Mouse (Mus musculus) left cerebral cortex, postnatal 25 days (tissue): ENCODE measurements around the gene Fgfr2. TPM values are rescaled to one million over a fixed set of nuclear protein-coding genes. Genes with fewer than 3 reads are reported as not detected.
A peak's percentile ranks its signal among the peaks of the same experiment; 100 is the strongest.

Experiments used
- DNase-seq, 2 experiments: peaks; one replicate each; pipeline ENCODE4 v3.0.0; 2022; ENCODE audit warnings: low spot score in 2 of 2, mixed read lengths in 1 of 2
- intact Hi-C: fragments of 180-260 bp; cut with DNase I; formaldehyde crosslinking; loops from one replicate; pipeline ENCODE4 v1.15.1; 2025
- total RNA-seq, 2 experiments: library from RNA; stranded (reverse); gene quantifications; 2 replicates each; pipeline ENCODE4 v1.2.3; 2021

The Fgfr2 gene
- total RNA-seq, 2 experiments from 2014 or later: 37.1 to 42.0 TPM

DNA sequence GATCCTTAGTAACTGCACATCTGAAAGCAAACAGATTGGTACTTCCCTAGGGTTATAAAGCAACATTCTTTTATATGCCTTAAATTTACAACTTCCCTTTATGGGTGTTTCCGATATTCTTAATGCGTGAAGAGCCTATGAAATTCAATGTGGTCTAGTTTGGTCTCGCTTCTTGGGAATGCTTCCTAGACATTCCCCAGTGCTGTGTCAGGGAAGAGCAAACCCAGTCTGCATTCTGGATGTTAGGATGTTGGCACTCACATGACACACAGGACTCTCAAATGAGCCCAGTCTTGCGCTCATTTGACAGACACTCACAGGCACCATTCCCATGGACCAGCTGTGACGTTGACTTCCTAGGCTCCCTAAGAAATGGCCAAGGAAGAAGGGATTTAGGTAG is 2743.3 kb downstream of the Fgfr2 start:
- intact Hi-C loops: loop anchor here (2.0 to 10.0 kb wide), 3 partner anchors 95 to 727 kb away; no protein-coding TSS in a partner anchor
- no peak for DNase-seq

DNA sequence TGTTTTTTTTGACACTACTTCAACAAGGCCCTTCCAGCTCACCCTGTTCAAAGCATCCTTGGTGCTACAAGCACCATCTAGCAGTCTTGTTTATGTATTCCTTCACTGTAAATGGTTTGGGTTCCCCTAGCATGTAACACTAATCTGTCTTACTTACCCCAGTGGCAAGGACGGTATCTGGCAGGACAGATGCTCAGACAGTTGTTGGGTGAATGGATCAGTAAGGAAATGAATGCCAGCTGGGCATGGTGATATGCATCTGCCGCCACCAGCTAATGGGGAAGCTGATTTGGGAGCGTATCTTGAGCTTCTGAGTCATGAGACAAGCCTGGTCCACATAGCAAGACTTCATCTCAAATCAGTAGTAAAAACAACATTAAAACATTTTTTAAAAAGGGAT is 2744.8 kb downstream of the Fgfr2 start:
- intact Hi-C loops: no loop called here
- no peak for DNase-seq

DNA sequence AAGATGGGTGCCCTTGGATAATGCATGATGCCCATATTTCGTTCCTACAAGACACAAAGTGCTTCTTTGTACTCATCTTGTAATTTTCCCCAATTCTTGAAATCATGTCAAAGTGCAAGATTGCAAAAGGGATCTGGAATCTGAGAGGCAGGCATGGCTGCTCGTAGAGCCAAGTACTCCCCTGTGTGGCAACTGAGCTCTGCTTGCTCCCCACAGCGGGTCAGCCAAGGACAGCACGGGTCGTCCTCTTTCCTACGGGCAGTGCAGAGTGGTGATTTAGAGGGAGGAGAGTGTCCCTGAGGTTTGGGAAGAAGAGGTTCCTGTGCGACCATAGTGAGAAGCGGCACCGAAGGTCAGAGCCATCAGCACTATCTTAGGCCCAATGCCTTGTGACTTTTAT is 2748.8 kb downstream of the Fgfr2 start:
- intact Hi-C loops: no loop called here

DNA sequence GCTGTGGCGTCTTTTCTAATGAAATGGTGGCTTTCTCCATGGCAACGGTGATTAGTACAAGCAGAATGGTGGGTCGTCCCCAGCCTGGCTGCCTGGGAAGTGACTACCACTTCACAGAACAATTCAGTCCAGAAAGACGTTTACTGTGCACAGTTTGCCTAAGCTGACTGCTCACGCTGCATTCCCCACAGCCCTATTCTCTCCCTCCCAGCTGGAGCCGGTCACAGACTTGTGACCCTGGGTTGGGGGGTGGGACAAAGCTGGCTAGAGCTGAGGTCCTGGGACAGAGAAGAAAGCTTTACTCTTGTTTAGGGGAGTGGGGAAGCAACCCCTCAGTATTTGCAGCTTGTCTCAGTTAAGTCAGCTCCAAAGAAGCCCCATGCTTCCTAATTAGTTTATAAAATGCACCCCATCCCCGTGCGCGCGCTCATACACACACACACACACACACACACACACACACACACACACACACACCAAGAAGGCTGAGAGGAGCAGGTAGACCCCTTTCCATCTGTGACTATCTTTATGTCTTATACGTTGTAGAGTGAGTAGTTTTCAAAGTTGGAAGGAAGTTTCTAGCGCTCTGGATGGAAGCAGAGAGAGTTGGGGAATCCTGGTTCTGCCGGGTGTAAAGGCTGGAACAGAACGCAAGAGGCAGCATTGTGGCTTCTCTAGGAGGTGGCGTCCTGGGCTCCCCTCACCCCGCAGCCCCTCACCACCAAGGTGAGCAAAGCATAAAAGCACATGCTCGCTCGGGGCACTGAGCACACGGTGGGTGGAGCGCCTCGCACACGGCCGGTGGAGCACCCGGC is 2754.1 kb downstream of the Fgfr2 start:
- no peak for DNase-seq
- intact Hi-C loops: no loop called here

More for the DNA sequence above, 2748.8 kb downstream of the Fgfr2 start:
- DNase-seq: no peak

DNA sequence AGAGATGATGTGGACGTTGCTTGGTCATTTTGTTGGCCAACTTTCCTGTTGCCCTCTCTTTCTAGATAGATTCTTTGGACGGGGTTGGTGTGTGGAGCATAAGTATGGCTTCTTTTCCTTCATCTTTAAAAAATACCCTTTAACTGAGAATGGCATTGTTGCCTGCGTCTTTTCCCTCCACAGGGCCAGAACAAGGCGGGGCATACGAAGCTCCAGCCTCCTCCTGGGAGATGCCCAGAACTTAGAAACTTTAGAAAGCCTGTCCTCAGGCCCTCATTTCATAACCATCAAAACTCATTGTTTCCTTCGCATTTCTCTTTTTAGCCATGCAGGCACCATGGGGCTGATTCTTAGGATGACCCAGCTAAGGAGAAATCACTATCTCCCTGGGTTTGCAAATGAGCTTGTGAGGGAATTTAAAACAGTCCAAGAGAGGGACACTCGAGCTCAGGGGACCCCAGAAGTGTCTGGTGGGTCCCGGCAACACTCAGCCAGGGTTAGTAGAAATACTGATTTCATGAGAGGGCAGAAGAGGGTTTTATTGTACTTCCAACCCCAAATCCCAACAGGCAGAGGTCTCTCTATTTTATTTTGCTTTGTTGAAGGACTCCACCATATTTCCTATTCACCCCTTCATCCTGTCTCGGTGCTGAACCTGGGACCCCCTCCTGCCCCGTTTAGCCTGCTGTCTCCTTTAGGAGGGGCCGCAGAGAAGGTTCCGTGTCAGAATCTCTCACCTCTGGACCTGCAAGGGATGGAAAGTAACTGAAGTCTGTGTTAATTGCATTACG is 2754.9 kb downstream of the Fgfr2 start:
- no peak for DNase-seq
- intact Hi-C loops: no loop called here

DNA sequence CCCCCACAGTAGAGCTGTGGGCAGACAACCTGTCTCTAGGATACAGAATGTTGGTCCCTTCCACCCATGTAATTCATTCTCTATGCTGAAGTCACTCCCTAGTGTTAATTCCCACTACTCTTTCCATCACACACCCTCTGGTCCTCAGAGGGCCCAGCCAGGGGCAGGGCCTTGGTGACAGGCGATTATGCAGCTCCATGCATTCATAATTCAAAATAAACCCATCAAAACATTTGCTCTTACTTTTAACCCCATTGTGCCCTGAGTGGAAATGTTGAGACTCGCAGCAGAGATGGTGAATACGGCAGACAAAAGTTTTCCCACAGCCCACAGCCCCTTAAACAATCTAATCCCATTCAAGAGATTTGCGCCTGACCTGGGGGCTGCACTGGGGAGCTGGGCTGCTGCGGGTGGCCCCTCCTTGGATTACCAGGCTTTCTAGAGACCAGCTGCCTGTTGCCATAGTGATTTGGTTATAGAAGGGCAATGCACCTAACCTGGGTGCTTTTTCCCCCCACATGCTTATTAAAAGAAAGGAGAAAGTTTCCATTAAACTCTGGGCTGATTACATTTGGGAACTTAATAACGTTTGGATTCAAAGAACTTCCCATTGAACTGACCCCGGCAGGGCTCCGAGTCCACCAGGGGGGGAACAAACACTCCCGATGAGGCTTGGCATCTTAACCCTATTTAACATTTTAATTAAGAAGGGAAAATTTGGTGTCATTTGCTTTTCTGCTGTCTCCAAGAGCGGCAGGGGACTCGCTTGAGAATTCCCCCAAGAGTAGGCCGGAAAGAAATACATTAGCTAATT is 2755.7 kb downstream of the Fgfr2 start:
- DNase-seq: no peak
- intact Hi-C loops: no loop called here

DNA sequence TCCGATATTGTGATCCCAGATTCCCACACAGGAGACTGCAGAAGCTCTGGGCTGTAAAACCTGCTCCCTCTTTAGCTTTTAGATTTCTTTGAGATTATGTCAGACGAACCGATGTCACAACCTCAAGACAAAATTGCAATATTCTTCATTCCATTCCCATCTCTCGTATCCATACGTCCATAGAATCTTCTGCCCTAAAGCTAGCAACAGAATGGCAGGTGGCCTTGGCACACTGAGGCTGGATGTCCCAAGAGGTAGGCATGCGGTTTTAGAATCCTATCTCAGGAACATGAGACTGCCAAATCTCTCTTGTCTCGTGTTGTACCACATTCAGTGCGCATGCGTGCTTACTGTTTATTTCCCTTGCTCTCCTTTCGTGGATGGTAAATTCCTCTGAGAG is 2757.4 kb downstream of the Fgfr2 start:
- DNase-seq: no peak
- intact Hi-C loops: no loop called here

DNA sequence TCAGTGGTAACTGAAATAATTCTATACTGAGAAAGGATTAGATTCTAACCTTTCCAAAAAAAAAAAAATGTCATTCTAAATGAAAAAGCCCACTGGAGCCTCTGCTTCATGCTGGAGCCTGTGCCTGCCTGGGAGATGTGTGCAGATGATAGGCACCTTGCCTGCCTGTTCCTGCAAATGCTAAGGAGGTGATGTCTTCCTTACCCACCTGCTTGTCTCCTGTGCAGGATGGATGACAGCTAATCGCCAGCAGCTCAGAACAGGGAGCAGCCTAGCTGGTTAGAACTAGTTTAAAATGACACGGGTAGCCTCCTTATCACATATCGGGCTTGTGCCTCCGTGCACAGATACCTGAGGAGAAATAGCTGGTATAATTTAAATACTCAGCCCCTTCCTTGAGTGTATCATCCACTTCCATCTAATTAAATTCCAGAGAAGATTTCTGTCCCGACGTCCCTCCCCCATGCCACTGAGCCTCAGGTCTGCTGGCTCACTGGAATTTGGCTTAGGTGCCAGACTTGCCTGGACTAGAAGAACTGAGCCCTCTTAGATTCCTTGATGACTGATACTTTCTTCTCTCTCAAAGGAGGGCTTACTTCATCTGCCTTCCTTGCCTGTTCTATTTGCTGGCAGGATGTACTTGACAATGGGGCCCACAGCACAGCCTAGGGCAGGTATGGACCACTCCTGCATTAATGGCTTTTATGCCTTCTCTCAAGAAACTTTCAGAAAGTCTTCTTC is 2782.6 kb downstream of the Fgfr2 start:
- intact Hi-C loops: loop anchor here (2.0 kb wide), 1 partner anchor 16 kb away; no protein-coding TSS in a partner anchor
- no peak for DNase-seq

DNA sequence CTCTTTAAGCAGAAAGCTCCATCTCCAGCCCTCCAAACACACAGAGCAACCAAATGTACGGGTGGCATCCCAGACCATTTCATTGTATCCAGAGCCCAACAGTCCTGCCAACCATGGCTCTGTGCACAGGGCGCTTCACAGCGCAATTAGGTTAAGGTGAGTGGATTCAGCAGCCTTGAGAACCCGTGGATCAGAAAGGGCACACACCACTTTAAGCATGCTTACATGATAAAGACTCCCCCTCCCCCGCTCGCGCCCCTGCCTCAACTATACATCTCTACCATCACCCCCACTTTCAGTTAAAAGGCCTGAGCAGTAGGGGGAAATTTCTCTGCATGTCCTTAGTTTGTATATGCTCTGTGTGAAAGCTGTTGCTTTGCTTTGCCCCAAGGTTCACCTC is 2785.5 kb downstream of the Fgfr2 start:
- no peak for DNase-seq
- intact Hi-C loops: no loop called here

DNA sequence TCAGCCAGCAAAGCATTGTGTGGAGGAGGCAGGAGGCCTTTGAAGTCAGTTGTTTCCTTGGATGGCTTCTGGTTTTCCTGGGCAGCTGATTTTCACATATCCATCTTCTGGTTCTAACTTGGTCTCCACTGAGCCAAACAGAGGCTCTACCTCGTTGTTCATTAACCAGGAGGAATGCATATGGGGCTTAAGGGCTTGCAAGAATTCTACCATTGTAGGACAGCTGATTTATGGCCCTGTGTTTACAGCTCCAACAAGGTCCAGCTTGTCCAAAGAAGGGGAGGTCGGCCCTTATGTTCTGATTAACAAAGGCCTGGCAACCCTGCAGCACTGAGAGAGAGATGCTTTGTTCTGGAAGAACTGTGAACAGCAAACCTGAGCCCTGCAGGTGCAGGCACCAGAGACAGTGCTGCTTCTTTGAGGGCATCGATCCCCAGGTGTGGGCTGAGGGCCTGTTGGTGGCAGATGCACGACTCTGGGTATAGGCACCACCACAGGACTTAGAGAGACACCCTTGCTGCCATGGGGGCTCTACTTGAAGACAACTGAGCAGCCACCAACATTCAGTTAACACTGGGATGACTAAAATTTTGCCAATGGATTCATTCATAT is 2787.6 kb downstream of the Fgfr2 start:
- intact Hi-C loops: no loop called here

DNA sequence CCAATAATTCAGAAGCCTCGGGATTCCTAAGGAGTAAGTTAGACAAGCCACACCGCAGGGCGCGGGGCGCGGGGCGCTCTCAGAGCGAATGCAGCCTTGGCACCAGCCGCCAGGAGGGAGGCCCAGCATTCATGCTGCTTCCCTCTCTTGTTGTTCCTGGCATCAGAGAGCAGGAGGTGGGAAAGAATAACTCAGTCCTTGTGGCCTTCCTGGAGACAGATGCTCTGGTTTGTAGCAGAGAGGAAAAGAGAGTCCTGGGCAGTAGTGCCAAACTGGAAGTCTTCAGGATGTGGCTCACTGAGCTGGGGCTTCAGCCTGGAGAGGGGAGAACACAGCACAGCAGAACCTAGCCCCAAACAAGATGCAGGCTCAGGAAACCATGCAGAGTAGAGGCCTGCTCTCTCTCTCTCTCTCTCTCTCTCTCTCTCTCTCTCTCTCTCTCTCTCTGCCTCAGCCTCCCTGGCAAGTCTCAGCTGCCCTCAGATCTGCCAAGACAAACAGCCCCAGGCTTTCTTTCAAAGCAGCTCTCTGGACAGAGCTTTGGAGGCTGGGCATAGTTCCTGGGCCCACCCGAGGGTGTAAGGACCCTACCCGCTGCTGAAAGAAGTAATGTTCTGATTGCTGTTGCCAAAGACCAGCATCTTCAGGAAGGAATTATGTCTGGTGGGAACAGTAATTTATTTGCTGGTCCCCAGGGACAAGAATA is 2790.5 kb downstream of the Fgfr2 start:
- intact Hi-C loops: no loop called here
- DNase-seq: no peak

More for the DNA sequence above, 2787.6 kb downstream of the Fgfr2 start:
- DNase-seq: no peak

DNA sequence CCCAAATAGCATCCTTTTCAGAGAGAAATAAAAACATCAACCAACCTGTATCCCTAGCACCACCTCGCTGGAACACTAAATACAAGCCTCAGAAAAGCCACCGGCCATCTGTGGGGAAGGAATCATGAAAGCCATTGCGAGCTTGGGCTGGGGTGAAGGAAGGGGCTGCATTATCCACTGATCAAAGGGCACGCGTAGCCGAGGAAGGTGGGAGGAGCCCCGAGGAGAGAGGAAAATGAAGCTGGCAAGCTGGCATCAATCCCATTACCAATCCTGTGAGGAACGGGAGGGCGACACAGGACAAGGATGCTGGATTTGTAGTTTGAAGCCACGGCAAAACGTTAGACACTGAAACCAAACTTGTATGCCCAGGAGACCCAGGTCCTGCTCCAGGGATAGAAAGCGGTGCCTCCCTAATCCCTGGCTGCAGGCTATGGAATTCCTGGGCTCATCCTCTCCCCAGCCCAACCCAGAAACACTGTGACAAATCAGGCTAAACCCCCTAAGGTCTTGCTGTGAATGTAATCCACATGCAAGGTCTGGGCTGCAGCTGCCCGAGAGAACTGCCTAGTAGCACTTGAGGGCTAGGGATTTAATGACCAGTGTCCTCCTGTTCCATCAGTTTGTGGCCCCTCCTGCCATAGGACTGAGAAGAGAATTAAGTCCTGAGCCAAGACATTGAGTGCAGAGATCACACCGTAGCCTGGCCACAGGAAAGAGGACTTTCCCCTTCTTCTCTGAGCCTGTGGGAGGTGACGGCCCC is 2795.4 kb downstream of the Fgfr2 start:
- DNase-seq: no peak
- intact Hi-C loops: no loop called here

DNA sequence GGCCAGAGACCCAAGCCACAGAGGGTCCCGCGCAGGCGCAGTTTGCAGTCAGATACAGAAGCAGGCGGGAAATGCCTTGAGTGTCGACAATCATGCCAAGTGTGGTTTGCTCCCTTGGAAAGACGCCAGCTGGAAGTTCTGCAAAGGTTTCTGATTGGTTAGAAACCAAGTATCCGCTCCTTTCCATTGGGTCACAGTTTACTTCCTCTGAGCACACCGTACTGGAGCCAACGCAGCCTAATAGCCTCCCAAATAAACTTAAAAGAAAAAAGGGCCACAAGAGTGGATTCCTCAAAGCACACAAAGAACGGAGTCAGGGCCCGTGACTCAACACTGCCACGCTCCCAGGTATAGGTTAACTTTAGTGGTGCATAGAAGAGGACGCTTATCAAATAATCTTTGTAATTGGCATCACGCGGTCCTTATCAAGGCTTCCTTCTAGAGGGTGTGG is 2797.1 kb downstream of the Fgfr2 start:
- intact Hi-C loops: no loop called here
- DNase-seq: no peak

DNA sequence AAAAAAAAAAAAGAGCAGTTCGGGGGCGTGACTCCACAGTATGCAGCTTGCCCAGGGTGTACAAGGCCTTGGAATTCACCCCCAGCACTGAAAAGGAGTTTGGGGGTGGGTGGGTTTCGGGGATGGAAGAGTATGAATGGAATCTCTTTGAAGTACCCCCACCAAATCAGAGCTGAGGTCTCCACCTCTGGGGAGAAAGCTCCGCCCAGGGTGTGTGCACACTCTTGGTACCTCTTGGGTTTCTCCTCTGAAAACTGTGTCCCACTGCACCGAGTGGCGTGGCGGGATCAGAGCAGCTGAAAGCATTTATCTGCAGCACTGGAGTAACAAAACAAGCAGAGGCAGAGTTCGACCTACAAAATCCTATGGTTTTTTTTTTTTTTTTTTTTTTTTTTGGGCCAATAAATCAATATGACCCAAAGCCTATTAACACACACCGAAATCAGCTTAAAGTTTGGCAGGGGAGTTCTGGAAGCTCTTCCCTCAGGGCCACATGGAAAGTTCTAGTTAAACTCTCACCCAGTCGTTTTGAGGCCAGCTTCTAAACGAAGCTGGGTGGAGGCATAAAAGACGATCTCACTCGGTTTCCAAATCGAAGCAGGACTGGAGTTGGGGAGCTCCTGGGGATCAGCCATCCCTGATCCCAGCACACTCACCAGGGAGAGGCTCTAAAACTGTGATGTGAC is 2798.3 kb downstream of the Fgfr2 start:
- intact Hi-C loops: no loop called here
- DNase-seq: no peak

DNA sequence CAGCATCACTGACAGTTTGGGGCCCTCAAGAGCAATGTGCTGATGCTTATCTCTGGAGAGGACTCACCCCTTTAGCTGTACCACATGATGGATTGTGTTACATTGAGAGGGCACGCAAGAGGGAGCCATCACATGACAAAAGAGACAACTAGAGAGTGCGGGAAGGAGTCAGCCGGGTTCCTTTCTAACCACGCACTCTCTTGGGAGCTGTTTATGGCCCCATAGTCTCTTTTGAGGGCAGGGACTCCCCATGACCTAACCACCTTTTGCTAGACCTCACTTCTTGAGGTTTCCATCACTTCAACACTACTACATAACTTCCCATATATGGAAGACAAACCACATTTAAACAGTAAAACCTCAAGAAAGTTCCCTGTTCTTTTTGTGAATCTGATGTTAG is 2799.4 kb downstream of the Fgfr2 start:
- no peak for DNase-seq
- intact Hi-C loops: no loop called here

DNA sequence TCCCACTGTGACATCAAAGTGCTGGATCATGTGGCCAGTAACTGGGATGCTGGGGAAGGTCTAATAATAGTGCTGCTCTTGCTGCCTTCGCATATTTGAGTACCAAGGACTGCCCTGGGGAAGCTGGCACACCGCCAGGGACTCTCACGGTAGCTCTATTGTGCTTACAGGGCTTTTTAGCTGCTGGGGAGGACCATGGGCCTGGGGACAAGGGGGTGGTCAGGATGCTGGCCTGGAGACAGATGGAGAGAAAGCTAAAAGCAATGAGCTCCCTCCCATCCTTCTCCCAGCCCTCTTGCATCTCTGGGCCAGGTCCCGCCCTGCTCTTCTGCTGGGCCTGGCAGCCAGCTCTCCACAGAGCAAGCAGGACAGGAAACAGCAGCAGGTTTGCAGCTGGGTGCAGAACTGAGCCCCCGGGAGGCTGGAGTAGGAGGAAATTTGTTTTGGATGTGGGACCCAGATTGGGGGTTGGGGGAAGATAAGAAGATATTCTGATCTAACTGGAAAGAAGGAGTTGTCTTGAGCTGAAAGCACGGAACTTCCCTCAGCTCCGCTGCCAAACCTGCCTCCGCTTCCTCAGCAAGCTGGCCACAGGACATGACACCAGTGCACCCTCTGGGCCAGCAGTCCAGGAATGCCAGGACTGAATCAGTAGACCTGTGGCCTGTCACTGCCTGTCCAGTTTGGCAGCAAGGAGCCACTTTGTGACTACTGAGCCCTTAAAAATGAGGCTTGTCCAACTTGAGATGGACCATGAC is 2803.2 kb downstream of the Fgfr2 start:
- peak; percentile 15 to 22 for DNase-seq

More for the DNA sequence above, 2803.2 kb downstream of the Fgfr2 start:
- intact Hi-C loops: no loop called here
